ENCODE assay signal across 11 mouse cellular contexts in genomic region chr4:33146679-33147291, GRCm38 (mm10). TPM values are rescaled to one million over a fixed set of nuclear protein-coding genes. Genes with fewer than 3 reads are reported as not detected.
DNase-seq lines count a peak whose midpoint lies in the region; ATAC-seq and TF ChIP-seq lines count a peak whose summit lies in the region.
"Had no signal": no experiment of that assay in that cellular context is flagged by ENCODE, and none has a peak within 500 bp of the region (broad histone marks: within the 10 kb centered on the region; RNA-seq: fewer than 3 reads in every experiment).

No protein-coding gene starts in this region.

- no peaks in the 10 kb centered on the region for H3K9me3 ChIP-seq in embryonic facial prominence, embryonic 12.5 days
- 0 out of 2 replicates have a peak, but pooled peaks cover 3% of the 10 kb centered on the region for H3K9me3 ChIP-seq in embryonic facial prominence, embryonic 10.5 days
- peaks cover 4% of the 10 kb centered on the region; the same call in 1 of the 2 replicates for H3K9me3 ChIP-seq in limb, embryonic 12.5 days
- no peaks in the 10 kb centered on the region for H3K9me3 ChIP-seq in limb, embryonic 10.5 days (replicated peaks)

- no peaks in the 10 kb centered on the region for H3K36me3 ChIP-seq in embryonic facial prominence, embryonic 12.5 days
- no peaks in the 10 kb centered on the region for H3K36me3 ChIP-seq in embryonic facial prominence, embryonic 10.5 days (replicated peaks)
- H3K36me3 ChIP-seq in limb, embryonic 12.5 days, result no peaks in the 10 kb centered on the region
- H3K36me3 ChIP-seq in limb, embryonic 10.5 days, result no peaks in the 10 kb centered on the region

- TF ChIP-seq POLR2A in olfactory bulb, adult 2 months (IDR thresholded peaks at IDR 0.05; ENCODE audit: insufficient read depth, low read depth, low read length), result no peak

- no peak for TF ChIP-seq CTCF in olfactory bulb, adult 2 months (IDR thresholded peaks at IDR 0.05; ENCODE audit: insufficient read depth, low read depth, low read length)

- 41% methylated on average over 20 of the region's 20 CpGs for WGBS in embryonic facial prominence, embryonic 12.5 days
- WGBS in embryonic facial prominence, embryonic 10.5 days, result 46% methylated on average over 20 of the region's 20 CpGs
- WGBS in limb, embryonic 12.5 days, result 43% methylated on average over 20 of the region's 20 CpGs
- 49% methylated on average over 20 of the region's 20 CpGs for WGBS in limb, embryonic 10.5 days
- 25% methylated on average over 20 of the region's 20 CpGs for WGBS in olfactory bulb, adult 2 months

- H3K27me3 ChIP-seq in embryonic facial prominence, embryonic 12.5 days, result peaks cover 5% of the 10 kb centered on the region; the same call in 1 of the 2 replicates
- peaks cover 23% of the 10 kb centered on the region for H3K27me3 ChIP-seq in embryonic facial prominence, embryonic 10.5 days (replicated peaks; ENCODE audit: low read depth, poor library complexity, severe bottlenecking)
- peaks cover 17% of the 10 kb centered on the region for H3K27me3 ChIP-seq in limb, embryonic 12.5 days
- peaks cover 18% of the 10 kb centered on the region for H3K27me3 ChIP-seq in limb, embryonic 10.5 days (ENCODE audit: low read depth, poor library complexity, severe bottlenecking)

- no peak for ATAC-seq in embryonic facial prominence, embryonic 12.5 days (ENCODE audit: insufficient number of reproducible peaks, insufficient read depth, low FRiP score, low TSS enrichment)
- ATAC-seq in limb, embryonic 12.5 days (ENCODE audit: insufficient number of reproducible peaks, insufficient read depth, low FRiP score, low TSS enrichment, low read depth), result no peak
- ATAC-seq in granulocyte monocyte progenitor cell, adult 5-6 weeks (replicated peaks; ENCODE audit: poor library complexity, severe bottlenecking), result peak; percentile 61

- no peak overlapping the region for H3K9ac ChIP-seq in embryonic facial prominence, embryonic 12.5 days
- 0 out of 2 replicates have a peak overlapping the region, but pooled peaks have one; percentile 9 for H3K9ac ChIP-seq in limb, embryonic 12.5 days (replicated peaks)

- H3K27ac ChIP-seq in embryonic facial prominence, embryonic 12.5 days, result no peak overlapping the region
- H3K27ac ChIP-seq in embryonic facial prominence, embryonic 10.5 days (replicated peaks), result no peak overlapping the region
- H3K27ac ChIP-seq in limb, embryonic 12.5 days, result no peak overlapping the region
- H3K27ac ChIP-seq in limb, embryonic 10.5 days, result no peak overlapping the region
- H3K27ac ChIP-seq in olfactory bulb, adult 2 months (ENCODE audit: insufficient read depth, low read depth, low read length), result no peak overlapping the region

- peak overlapping the region; percentile 23; the same call in 1 of the 2 replicates for H3K4me2 ChIP-seq in embryonic facial prominence, embryonic 12.5 days (replicated peaks)
- H3K4me2 ChIP-seq in limb, embryonic 12.5 days, result peak overlapping the region; percentile 22; the same call in 1 of the 2 replicates

- no peaks in the 10 kb centered on the region for H3K4me1 ChIP-seq in embryonic facial prominence, embryonic 12.5 days
- 0 out of 2 replicates have a peak, but pooled peaks cover 3% of the 10 kb centered on the region for H3K4me1 ChIP-seq in embryonic facial prominence, embryonic 10.5 days
- H3K4me1 ChIP-seq in limb, embryonic 12.5 days (replicated peaks), result no peaks in the 10 kb centered on the region; the same call in 1 of the 2 replicates
- no peaks in the 10 kb centered on the region for H3K4me1 ChIP-seq in limb, embryonic 10.5 days
- peaks cover 7% of the 10 kb centered on the region for H3K4me1 ChIP-seq in olfactory bulb, adult 2 months (ENCODE audit: control insufficient read depth, insufficient read depth, low read length)

- H3K4me3 ChIP-seq in embryonic facial prominence, embryonic 12.5 days, result no peak overlapping the region
- no peak overlapping the region for H3K4me3 ChIP-seq in embryonic facial prominence, embryonic 10.5 days
- no peak overlapping the region for H3K4me3 ChIP-seq in limb, embryonic 12.5 days (replicated peaks)
- H3K4me3 ChIP-seq in limb, embryonic 10.5 days, result no peak overlapping the region
- H3K4me3 ChIP-seq in olfactory bulb, adult 2 months (ENCODE audit: insufficient read depth, low read depth, low read length), result peak overlapping the region; percentile 10; the same call in 1 of the 2 replicates
- H3K4me3 ChIP-seq: myocyte had no signal

- DNase-seq in embryonic facial prominence, embryonic 10.5 days (ENCODE audit: low spot score), result no peak
- DNase-seq in limb, embryonic 10.5 days (ENCODE audit: low spot score), result no peak
- DNase-seq in adrenal gland, postnatal 36 days, result no peak
- no peak for DNase-seq in cerebellum, adult 9-11 months
- DNase-seq: embryo, embryonic 11 days; liver had no signal

RNA-seq across cellular contexts. Expression of gene Gabrr1, which starts 14.5 kb away (rescaled TPM):
- 0.06 TPM in 1 of 2 replicates, not detected in the other for polyA plus RNA-seq in embryonic facial prominence, embryonic 12.5 days (2016; fragmentation: Nextera tagmentation; extraction: Ambion mirVana)
- polyA plus RNA-seq in embryonic facial prominence, embryonic 10.5 days (2016; fragmentation: Nextera tagmentation; extraction: Ambion mirVana), result 0.06 TPM in 1 of 2 replicates, not detected in the other
- polyA plus RNA-seq in limb, embryonic 12.5 days (2016; fragmentation: Nextera tagmentation; extraction: Ambion mirVana), result 0.20 TPM in 1 of 2 replicates, not detected in the other
- polyA plus RNA-seq in limb, embryonic 10.5 days (2016; fragmentation: Nextera tagmentation; extraction: Ambion mirVana), result not detected in 2 replicates
- not detected in 2 replicates for total RNA-seq in granulocyte monocyte progenitor cell, adult 5-6 weeks (2014; fragmentation: Nextera tagmentation)
- not detected in 2 replicates for total RNA-seq in granulocyte monocyte progenitor cell, adult 5-6 weeks (2017)
- not detected in 2 replicates for polyA plus RNA-seq in olfactory bulb, adult 2 months (2012; ENCODE audit: insufficient read depth, insufficient read length, low replicate concordance, missing spikeins)
- total RNA-seq in adrenal gland, postnatal 36 days (2021), result under 1 TPM in 1 of 2 experiments, not detected in 1; 0.13 TPM
- polyA plus RNA-seq: myocyte had no signal

RNA-seq across cellular contexts. Expression of gene Pm20d2, which starts 42.8 kb away (rescaled TPM):
- polyA plus RNA-seq in embryonic facial prominence, embryonic 12.5 days (2016; fragmentation: Nextera tagmentation; extraction: Ambion mirVana), result 2.1 TPM in 2 replicates
- polyA plus RNA-seq in embryonic facial prominence, embryonic 10.5 days (2016; fragmentation: Nextera tagmentation; extraction: Ambion mirVana), result 0.74 and 0.92 TPM in 2 replicates
- 1.5 and 1.6 TPM in 2 replicates for polyA plus RNA-seq in limb, embryonic 12.5 days (2016; fragmentation: Nextera tagmentation; extraction: Ambion mirVana)
- 0.68 and 1.5 TPM in 2 replicates for polyA plus RNA-seq in limb, embryonic 10.5 days (2016; fragmentation: Nextera tagmentation; extraction: Ambion mirVana)
- total RNA-seq in granulocyte monocyte progenitor cell, adult 5-6 weeks (2014; fragmentation: Nextera tagmentation), result not detected in 2 replicates
- 0.62 TPM in 1 of 2 replicates, not detected in the other for total RNA-seq in granulocyte monocyte progenitor cell, adult 5-6 weeks (2017)
- not detected in 2 replicates for polyA plus RNA-seq in olfactory bulb, adult 2 months (2012; ENCODE audit: insufficient read depth, insufficient read length, low replicate concordance, missing spikeins)
- 10 to 100 TPM; 17.9 to 63.5 TPM for total RNA-seq in adrenal gland, postnatal 36 days (2021)
- polyA plus RNA-seq: myocyte had no signal
